Mouse (Mus musculus): ENCODE measurements at regions not wholly inside any gene's neighbourhood (a gene's known extent, or its start where the extent isn't known, plus 50 kb on each side); places are given as distances from the start of the nearest gene placed in this dataset.

DNA sequence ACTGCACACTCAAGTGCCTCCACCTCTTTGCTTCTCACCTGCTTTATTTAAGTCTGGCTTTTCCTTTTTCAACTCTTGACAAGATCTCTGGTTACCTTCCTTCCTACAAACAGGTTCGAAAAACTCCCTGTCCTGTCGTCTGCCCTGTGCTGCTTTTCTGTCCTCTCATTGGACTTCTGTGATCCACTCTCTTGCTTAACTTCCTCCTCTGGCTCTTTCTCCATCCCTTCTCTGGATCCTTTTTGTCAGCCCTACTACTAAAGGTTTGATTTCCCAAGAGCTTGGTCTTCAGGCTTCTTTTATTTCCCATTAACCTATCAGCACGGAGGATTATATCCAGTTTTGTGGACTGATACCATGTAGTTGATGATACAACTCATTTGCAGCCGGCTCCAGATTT, 149.8 kb downstream of the Satb1 start:
- no peak for DNase-seq (ENCODE audit: low spot score)

DNA sequence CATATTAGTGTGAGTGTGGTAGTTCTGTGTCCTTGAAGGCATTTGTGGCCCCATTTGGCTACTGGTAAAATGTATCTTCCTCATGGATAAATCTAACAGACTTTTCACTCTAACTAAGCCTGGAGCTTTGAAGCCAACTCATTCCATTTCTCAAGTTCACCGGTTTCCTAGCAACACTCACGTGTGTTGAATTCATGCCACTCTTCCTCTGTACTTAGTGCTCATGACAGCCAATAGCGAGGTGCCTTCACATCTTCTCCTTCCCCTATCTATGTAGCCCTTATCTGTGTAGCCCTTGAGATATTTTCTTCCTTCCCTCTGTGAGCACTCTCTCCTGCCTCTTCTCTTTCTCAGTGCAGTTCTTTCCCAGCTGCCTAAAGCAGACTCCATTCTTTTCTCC, 150.7 kb downstream of the Satb1 start:
- no peak for DNase-seq (ENCODE audit: low spot score)

DNA sequence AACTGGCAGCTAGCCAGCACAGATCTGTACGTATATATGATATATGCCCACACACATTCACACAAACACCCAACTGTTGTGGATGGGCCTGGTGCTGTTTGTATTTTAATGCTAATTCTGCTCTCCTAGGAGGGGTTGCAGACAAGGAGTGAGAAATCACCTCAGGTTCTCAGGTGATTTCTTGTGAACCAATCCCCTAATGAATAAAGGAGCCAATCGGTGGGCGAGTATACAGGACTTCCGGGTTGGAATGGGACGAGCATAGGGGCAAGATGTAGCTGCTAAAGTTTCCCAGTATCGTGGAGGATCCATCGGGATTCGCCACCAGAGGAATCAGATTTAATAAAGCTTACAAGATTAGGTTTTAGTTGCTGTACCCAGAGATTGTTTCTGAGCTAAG, 155.6 kb downstream of the Satb1 start:
- no peak for DNase-seq (ENCODE audit: low spot score)

DNA sequence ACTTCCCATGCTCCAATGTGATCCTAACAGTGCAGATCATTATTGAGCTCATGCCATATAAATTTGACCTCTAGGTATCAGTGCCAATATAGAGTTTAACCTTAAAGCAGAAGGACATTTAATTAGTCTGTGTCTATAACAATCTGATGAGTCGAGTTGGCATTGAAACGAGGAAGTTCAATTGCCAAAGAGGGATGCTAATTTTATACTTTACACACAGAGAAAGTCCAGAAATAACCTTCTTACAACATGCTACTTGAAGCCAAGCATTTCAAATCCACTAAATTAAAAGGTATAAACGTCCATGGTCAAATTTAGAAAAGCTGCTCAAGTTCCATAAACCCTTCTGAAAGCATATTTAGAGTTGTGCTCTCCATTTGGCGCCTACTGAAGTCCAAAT, 174.7 kb downstream of the Satb1 start:
- no peak for DNase-seq (ENCODE audit: low spot score)

DNA sequence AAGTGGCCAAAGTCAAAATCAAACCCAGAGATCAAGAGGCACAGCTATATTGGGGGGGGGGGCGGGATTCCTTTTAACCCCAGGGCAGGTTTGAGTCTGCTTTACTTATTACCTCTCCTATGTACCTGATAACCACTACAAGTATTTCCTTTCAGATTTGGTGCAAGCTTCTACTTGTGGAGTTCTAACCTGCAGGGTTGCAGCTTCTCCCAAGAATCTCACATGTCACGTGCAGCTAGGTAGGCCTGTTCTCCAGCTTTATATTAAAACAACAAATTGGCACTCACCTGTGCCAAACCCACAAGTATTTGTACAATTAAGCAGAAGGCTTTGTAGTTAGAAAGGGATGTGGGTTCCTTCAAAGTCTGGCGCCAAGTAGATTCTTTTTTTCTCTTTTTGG, 179.2 kb downstream of the Satb1 start:
- no peak for DNase-seq (ENCODE audit: low spot score)

DNA sequence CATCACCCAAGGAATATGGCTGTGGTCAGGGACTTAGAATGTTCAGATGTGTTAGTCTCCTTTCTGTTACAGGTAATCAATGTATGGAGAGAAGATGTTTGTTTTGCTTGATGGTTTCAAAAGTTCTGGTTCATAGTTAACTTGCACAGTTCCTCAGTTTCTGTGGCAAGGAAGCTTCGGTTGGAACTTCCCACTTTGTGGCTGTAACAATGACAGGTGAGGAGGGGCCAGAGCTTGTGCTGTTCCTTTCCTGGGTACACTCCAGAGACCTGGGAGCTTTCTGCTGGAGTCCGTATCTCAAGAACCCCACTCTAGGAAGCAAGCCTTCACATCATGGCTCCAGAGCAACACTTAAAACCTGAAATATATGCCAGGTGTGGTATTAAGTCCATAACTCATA, 181.2 kb downstream of the Satb1 start:
- DNase-seq (ENCODE audit: low spot score): no peak

DNA sequence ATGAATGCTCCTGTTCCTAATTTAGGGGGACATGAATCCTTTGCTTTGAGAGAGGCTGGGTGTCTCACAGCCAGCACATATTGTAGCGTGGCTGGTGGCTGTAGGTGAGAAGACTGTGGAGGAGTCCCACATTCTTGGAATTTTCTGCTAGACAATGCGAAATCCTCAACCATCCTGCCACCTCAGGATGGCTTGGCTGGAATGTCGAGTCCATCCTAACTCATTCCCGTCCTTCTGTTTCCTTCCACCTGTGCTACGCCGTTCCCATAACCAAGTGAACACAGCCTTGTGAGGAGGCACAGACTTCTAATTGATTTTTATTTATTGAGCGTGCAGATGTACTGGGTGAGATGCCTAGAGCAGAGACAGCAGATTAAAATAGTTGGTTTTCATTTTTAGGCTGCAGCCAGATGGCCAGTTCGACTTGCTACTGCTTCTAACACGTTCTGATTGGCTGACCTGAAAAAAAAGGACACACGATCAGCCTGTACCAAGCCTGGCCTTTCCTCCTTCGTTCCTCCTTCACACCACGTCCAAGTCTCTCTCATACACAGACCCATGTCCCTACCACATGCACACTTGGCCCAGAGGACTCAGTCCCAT, 183.8 kb downstream of the Satb1 start:
- no peak for DNase-seq (ENCODE audit: low spot score)

DNA sequence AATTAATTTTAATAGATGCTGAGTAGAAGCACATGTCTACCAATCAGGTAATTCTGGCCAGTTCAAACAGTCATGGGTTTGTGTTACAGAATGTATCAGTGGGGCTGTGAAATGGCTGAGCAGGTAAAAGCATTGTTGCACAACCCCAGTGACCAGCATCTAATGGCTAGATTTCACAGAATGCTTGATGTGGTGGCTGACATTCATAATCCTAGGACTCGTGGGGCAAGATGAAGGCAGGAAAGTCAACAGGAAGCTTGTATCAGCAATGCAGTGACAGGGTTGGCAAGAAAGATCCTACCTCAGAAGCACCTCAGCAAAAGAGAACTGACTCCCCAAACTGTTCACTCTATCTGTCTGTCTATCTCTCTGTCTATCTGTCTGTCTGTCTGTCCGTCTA, 186.7 kb downstream of the Satb1 start:
- DNase-seq (ENCODE audit: low spot score): no peak

DNA sequence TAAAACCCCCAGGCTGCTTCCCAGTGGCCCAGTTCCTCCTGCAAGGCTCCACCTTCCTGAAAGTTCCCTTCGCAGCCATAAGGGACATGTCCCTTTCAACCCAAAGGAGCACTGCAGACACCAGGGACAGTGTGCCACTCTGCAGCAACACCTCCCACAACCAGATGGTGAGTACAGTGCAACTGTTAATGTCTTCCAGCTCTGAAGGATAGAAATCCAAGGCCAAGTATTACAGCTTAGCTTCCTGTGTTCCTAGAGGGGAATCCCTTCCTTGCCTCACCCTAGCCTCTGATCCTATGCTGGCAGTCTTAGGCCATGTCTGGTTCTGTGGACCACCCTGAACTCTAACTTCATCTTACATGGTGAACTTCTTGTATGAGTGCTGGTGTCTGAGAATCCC, 187.2 kb downstream of the Satb1 start:
- DNase-seq (ENCODE audit: low spot score): no peak

DNA sequence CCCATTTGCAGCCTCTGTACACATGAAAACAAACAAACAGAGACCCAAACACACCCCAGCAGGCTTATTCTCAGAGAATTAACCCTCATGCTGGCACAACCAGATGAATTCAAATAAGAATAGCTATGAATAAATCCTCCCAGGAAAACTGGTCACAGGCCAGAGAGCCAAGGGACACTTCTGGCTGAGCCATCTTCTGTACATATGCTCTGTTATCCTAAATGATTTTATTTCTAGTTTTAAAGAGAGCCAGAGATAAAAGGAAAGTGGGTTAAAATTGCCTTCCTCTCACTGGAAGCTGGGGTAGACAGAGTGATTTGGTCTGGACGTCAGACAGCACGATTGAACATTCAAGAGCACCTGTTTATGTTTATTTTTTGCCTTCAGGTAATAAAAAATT, 190.4 kb downstream of the Satb1 start:
- DNase-seq (ENCODE audit: low spot score): no peak

DNA sequence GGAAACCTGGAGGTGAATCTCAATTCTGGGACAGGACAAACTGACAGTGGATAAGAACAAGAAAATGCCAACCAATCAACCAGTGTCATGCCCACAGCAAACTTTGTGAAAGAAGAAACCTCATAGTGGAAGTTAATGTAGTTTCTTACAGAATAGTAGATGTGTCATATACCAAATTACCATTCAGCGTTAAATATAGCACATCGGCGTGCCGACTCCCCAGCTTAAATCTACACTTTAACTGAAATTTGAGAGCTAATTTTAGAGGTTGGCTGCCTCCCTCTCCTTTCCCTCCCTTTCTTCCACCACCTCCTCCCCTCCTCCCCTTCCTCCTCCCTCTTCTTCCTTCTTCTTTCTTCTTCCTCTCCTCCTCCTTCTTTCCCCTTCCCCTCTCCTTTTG, 197.2 kb downstream of the Satb1 start:
- DNase-seq (ENCODE audit: low spot score): no peak

DNA sequence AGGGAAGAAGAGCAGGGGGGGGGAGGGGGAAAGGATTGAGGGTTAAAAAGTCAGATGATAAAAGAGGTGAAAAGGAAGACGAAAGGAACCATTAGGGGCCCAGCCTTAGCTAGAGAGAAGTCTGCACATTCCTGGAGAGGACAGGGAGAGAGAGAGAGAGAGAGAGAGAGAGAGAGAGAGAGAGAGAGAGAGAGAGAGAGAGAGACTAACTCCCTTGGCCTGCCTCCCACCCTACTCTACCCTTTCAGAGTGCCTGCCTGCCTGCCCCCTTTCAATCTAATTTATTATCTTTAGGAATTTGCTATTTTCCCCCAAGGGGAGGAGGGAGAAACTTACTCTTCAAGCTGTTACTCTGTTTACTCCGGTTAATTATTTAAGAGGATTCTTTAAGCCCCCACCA, 201.5 kb downstream of the Satb1 start:
- DNase-seq (ENCODE audit: low spot score): peak; percentile 5

DNA sequence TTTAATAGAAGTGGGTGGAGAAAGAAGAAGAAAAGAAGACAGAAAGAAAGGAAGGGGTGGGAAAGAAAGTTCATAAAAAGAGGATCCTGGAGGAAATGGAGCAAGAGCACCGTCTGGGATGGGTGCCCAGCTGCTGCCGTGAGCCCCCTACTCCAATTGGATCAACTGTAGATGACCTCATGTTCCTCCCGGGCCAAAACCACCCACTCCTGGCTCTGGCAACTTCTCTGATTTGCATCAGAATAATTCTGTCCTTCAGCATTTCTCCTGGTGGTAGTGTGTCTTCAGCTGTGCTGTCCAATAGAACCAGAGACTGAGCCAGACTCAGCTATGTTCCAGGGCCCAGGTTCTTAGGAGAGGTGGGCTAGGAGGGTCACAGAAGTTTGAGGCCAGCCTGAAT, 212.6 kb downstream of the Satb1 start:
- no peak for DNase-seq (ENCODE audit: low spot score)

DNA sequence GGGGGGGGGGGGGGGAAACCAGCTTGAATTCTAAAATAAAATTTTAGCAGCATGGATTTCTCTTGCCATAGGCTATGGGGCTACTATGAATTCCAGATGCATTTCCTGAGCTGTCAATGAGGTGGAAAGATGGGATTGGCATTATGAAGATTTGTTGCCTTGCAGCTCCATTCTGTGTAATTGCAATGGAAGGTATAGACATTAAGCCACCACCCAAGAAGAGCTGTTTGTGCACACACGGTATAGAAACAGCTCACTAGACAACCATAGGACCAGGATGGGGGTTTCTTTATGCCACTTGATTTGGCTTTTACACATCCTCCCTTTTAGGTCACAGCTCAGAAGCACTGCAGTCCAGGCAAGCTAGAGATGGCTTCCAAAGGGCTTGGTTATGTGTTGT, 247.8 kb downstream of the Satb1 start:
- no peak for DNase-seq (ENCODE audit: low spot score)

DNA sequence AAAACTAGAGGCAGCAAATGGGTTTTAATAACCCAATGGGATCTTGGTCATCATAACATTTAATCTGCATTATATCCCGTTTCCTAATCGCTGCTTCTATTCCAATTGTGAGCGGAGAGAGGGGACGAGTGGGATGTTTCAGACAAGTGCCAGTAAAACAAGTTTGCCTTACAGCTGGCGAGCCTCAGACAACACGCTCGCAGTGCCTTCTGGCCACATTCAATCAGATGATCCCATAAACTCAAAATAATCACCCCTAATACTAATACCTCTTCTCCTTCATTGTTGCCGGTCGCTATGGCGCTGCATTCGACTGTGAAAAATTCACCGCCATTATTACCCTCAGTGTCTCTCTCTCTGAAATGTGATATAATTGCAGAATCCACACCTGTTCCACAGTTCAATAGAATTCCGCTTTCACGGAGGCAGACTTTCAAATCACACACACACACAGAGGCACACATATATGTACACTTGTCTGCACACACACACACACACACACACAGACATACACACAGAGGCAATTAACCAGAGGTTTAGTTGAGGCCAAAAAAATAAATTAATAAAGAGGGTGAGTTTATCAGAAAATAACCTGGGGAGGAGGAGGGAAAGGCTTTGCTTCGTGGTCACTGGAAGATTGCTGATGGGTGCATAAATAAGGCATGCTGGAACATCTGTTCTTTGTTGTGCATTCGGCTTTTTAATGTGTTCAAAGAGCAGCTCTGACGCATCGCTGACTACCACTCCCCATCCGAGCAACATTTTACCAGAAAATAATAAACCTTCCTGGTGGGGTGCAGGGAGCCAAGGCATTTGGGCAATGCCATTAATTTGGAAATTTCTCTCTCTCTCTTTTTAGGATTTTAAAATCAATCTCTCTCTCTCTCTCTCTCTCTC, 248.9 kb downstream of the Satb1 start:
- DNase-seq (ENCODE audit: low spot score): no peak

DNA sequence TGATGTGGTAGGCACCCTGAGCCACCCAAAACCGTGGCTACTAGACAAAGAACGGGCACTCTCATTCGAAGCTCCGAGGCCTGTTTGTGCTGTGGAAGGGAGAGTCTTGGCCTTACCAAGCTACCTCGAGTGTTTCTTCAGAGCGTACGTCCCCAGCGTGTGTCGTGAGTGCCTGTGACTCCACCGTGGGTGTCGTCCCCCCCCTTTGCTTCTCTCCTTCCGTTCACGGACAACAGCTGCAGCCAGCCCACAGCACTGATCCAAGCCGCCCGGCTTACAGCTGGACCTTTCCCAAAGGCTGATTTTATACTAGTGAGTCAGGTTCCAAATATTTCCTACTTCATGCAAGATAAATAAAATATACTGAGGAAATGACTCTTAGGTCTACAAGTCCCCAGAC, 249.8 kb downstream of the Satb1 start:
- no peak for DNase-seq (ENCODE audit: low spot score)

DNA sequence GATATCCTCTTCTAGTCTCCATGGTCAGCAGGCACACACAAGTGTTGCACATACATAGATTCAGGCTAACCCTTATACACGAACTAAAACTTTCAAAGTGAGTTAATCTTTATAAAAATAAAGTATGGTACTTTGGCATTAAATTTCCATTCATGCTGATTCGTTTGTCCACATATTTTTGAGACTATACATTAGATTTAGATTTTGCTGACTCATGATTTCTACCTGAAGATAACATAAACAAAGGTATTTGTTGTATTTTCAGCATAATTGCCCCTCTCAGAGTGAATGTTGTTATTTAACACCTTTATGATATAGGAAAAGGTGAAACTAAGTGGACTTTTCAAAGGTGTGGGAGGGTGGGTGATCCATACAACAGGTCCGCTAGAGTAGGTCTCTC, 277.2 kb downstream of the Satb1 start:
- no peak for DNase-seq (ENCODE audit: low spot score)

DNA sequence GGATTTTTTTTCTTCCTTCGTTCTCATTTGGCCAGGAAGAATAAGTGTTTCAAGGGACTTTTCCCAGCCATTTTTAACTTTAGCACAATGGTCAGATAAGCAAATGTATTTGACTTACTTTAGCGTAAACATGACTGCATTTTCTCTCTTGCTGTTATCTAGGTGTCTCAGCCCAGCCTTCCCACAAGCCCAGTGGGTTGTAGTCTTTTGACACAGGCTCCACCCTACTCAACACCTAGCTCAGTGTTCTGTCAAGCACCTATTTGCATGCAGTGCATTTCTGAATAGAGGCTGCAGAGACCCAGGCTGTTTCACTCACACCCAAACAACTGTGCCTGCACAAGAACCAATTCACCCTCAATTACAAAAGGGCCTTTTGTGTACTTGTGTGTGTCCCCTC, 278.6 kb downstream of the Satb1 start:
- no peak for DNase-seq (ENCODE audit: low spot score)

DNA sequence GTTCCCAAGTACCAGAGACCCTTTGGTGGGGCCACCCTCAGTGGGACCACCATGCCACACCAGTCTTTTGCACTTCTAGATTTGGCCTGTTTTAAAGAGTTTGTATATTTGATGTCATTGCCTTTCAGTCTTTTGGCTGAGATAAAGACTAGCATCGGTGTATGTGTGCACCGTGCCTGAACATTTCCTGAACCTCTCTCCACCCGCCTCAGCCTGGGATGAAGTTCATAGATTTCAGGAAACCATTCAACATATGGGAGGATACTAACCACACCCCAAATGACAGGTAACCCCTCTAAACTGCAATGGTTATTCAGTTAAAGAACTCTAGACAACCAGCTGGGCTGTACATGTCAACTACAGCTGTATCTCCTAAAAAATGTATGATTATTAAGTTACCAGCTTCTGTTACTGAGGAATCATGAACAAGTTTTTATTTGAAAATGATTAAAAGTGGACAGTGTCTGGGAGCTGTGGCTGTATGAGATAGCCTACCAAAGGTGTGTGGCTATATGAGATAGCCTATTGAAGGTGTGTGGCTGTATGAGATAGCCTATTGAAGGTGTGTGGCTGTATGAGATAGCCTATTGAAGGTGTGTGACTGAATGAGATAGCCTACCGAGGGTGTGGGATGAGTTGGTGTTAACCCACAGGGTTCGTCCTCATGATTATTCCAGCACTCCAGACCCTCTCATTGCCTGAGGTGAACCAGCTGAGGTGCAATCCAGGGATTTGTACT, 280.6 kb downstream of the Satb1 start:
- DNase-seq (ENCODE audit: low spot score): no peak

DNA sequence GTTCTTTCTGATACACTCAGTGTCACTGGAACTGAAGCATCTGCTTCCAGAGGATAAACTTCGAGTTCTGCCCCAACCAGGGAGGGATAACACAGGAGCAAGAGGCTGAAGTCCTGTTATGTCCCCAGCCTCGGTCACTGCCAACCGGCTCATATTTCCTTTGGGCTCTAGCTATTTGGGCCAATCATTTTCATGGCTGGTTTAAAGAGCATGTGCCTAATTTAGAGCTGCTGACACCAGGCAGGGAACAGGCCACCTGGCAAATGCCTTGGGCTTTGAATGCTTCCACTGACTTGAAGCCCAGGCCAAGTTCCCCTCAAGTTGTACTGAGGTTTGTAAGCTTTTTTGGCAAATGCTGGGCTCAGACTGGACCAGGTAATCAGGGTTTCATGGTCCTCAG, 286.1 kb downstream of the Satb1 start:
- peak; percentile 29 for DNase-seq (ENCODE audit: low spot score)

DNA sequence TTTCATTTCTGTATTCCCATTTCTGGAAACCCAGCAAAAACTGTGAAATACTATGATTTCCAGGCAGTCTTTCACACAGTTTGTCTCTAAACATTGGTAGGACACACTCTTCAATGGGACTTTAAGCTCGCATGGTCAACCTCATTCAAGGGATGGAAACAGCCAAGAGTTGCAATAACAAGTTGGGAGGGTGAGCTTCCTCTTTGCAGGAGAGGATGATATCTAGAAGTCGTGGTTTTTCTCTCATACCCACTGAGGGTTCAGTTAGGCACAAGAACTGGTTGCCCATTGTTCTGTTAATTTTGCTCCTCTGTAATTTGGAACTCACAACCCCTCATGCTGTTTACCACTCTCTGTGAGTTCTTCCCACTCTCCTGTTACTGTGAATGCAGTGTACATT, 290.5 kb downstream of the Satb1 start:
- no peak for DNase-seq (ENCODE audit: low spot score)

DNA sequence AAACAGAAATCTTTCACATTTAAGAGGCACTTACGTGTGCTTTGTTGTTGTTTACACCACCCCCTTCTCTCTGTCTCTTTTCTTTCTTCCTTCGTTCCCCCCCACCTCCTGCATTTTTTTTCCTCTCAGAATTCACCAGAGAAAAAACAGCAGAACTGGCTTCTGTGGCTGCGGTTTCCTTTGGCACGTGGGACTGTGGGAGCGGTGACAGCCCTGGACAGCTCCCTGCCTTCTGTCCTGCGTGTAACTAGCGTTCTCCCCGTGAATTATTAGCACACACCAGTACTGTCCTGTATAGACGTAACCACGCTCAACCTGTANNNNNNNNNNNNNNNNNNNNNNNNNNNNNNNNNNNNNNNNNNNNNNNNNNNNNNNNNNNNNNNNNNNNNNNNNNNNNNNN, 298.4 kb downstream of the Satb1 start:
- DNase-seq (ENCODE audit: low spot score): peak; percentile 16

DNA sequence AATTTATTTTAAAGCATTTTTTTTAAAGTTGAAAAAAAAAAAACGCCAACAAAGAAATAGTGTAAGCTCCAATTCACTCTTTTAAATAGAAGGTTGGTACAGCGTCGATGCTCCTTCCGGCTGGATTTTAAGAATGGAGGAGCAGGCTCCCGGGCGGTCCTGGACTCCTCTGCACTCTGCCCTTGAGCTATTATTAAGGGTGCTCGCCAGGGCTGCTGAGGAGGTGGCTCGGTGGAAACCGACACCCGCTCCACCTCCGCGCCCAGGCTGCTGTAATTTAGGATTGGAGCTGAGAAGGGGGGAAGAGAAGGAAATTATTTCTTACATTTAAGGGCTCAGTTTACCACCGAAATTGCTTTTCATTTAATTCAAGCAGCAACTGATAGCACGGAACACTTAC, 298.8 kb downstream of the Satb1 start:
- DNase-seq (ENCODE audit: low spot score): peak; percentile 31

Measured in embryo, embryonic 10.5 days (tissue).